Mouse (Mus musculus) layer of hippocampus, adult 11-12 months (tissue): ENCODE results near the gene M1ap.

Source experiments
- DNase-seq: peaks from one replicate; pipeline ENCODE4 v3.0.0; 2022; ENCODE audit warnings: low spot score

Gene M1ap

GRCm38 (mm10) chr6:83010010-83010409, 63.3 kb downstream of the M1ap start:
- DNase-seq, result no peak

GRCm38 (mm10) chr6:83011255-83011654, 64.6 kb downstream of the M1ap start:
- no peak for DNase-seq

- DNase-seq, result no peak
Observed at GRCm38 (mm10) chr6:83011756-83012155, 65.1 kb downstream of the M1ap start.

GRCm38 (mm10) chr6:83013444-83013843, 66.7 kb downstream of the M1ap start:
- DNase-seq, result no peak

GRCm38 (mm10) chr6:83014482-83015466, 68.1 kb downstream of the M1ap start:
- no peak for DNase-seq

DNA sequence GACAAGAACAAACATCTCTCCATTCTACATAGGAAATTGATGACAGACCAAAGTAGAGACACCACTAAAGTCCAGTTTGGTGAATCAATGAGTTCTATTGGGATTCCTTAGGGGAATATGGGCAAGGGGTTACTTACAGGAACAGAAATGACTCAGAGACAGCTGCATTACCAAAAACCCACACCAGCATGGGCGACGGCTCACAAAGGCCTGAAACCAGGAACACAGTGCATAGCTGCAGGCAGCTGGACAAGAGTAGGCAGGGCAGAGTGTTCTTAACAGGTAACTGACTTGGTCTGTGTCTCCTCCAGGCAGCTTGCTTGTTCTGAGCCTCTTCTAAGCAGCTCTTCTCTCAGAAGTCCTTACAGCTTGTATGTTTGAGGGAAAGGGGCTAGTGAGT, 69.0 kb downstream of the M1ap start:
- DNase-seq, result no peak

- no peak for DNase-seq
Observed at GRCm38 (mm10) chr6:83017190-83017589, 70.5 kb downstream of the M1ap start.

DNA sequence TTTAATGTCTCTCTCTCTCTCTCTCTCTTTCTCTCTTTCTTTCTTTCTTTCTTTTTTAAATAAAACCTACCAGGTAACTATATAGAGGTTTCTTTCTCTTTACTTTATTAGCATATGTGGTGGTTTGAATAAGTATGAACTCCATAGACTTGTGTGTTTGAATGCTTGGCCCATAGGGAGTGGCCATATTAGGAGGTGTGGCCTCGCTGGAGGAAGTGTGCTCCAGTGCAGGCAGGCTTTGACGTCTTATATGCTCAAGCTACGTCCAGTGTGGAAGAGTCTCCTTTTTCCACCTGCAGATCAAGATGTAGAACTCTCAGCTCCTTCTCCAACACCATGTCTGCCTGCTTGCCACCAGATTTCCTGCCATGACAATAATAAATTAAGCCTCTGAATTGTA, 72.3 kb downstream of the M1ap start:
- DNase-seq, result no peak

DNA sequence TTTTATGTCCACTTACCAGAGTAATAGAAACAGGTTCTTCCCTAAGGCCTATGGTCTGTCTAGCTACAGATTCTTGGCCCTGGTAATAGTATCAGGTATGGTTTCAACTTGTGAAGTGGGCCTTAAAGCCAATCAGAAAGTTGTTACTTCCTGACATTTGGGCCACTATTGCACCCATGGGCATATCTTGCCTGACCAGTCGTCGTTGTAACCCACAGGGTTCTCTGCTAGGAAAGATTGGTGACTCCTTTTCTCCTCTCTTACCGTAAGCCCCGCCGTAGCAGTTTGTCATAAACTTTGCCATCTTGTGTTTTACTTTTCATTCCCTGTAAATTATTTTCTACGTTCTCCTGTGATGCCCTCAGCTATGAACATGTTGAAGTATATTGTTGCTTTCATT, 73.4 kb downstream of the M1ap start:
- no peak for DNase-seq

DNA sequence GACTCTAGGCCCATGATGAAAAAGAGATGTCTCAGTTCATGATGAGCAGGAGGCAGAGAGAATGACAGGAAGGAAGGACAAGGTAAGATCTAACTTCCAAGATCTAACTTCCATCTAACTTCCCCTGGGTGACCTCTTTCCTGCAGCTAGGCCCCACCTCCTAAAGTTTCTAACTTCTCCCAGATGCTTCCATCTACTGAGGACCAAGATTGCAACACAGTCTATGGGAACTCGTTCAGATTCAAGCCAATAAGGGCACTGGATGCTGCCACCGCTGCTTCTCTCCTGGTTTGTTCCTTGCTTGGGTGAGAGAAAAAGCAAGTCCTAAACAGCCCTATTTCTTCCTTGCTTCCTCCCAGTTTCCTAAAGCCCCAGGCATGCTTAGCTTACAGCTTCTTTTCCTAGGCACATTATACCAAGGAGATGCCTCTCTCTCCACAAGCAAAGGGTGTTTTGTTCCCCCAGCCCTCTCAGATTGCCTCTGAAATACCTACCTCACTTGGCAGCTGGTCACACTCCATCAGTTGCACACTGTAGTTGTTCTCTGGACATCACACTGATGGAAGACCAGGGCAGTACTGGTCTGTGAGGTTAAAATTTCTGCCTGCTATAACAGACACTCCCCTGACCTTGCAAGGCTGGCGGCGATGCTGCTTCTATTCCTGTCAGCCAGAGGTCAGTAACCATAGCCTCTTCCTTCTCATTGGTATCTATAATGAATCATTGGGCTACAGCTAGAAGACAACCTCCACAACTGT, 74.3 kb downstream of the M1ap start:
- DNase-seq, result no peak

GRCm38 (mm10) chr6:83023008-83023407, 76.3 kb downstream of the M1ap start:
- no peak for DNase-seq

DNA sequence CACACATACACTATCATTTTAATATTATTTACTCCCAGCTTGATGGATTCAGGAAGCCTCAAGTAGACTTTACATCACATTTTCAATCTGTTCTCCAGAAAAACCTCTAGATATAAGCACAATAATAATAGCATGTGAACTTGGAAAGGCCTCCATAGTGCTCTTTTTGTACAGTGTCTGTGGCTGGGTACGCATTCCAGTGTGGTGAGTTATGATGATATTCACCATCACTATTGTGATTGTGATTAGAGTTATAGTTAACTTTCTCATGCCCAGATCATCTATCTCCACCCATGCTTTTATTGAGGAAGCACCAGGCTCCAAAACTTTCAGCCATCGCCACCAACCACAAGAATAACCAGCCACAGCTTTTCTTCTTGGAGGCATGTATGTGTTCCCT, 77.1 kb downstream of the M1ap start:
- DNase-seq, result no peak

GRCm38 (mm10) chr6:83024421-83024820, 77.7 kb downstream of the M1ap start:
- DNase-seq, result no peak

- no peak for DNase-seq
Observed at GRCm38 (mm10) chr6:83025221-83025620, 78.5 kb downstream of the M1ap start.

DNA sequence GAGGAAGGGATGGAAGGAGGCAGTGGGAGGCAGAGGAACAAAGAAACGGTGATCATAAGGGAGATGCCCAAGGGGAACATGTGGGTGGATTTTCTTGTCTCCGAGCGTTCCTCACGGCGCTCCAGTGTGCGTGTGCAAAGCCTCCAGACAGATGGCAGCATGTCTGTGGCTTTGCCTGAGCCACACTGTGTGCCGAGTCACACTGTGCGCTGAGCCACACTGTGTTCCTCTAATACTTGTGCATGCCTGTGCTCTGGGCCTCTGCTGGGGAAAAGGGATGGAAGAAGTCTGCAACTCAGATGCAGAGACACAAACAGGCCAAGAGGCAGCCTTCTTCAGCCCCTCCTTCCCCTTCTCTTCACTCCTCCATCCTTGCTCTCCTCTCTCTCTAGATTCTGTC, 80.6 kb downstream of the M1ap start:
- DNase-seq, result no peak

GRCm38 (mm10) chr6:83027706-83028105, 81.0 kb downstream of the M1ap start:
- no peak for DNase-seq

- no peak for DNase-seq
Observed at GRCm38 (mm10) chr6:83029777-83030176, 83.1 kb downstream of the M1ap start.

DNA sequence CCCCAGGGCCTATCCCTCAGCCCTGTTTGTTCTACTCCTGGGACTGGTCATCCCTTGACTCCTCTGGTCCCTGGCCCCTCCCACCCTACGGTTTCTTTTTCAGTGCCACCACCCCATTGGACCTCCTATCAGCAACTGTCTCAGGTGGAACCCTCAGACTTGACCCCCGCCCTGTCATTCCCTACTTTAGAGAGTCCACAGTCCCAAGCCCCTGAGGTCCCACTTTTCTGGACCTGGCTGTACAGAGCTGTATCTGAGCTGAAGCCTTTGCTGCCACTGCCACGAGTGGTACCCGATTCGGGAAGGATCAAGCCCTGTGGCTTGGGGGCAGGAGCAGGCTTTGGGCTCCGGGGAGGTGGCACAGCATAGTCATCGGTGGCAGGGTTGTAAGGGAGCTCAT, 84.4 kb downstream of the M1ap start:
- no peak for DNase-seq

GRCm38 (mm10) chr6:83031921-83032590, 85.4 kb downstream of the M1ap start:
- no peak for DNase-seq

DNA sequence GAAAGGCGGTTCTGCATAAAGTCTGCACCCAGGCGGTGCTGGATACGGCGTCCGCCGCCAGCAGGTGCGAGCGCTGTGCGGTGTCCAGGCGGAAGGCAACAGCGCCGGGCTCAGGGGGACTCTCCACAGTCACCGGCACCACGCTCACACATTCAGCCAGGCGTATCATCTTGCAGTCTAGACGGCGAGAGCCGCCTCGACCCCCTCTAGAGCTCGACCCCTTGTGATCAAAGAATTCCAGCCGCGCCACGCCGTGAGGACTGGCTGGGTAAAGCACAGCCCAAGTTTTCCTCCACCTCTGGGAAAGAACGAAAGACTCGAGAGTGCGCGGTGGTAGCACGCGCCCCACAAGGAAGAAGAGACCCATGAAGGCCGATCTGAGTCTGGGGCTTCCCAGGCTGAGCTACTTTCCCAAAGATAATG, 86.1 kb downstream of the M1ap start:
- DNase-seq, result no peak

- no peak for DNase-seq
Observed at GRCm38 (mm10) chr6:83033249-83034185, 86.8 kb downstream of the M1ap start, which contains the start of the genes Dok1 and Loxl3. Gene Dok1 (minus strand): TSS chr6:83033471. Gene Loxl3 (plus strand): TSS chr6:83034173.
